Mouse (Mus musculus) lung, postnatal 0 days (tissue): ENCODE results near the gene Grik4.

Source experiments
- CTCF ChIP-seq: IDR thresholded peaks from 2 replicates; pipeline ENCODE4 v1.5.1; 2016; ENCODE audit warnings: antibody characterized with exemption, mild to moderate bottlenecking
- EP300 ChIP-seq: IDR thresholded peaks from 2 replicates; pipeline ENCODE4 v1.6.1; 2016; ENCODE audit warnings: antibody characterized with exemption, mild to moderate bottlenecking, control low read depth

DNA sequence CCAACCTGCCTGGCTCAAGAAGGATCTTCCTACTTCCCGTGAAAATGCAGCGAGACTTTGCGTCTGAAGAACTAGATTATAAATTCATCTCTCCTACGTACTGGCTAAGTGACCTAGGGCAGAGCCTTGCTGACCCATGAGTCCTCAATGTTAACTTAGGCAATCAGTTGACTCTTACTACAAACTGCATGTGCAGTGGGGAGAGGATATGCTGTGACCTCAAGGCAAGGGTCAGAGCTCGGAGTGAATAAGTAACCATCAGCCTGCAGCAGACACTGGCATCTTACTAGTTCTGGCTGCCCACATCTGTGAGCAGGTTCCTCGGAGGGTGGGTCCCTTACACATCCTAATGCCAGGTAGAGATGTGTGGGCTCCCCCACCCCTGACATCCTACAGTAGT lies 216.6 kb downstream of the Grik4 start:
- TF ChIP-seq EP300 (no peak), CTCF (no peak)
